Mouse (Mus musculus) liver, postnatal 0 days (tissue): ENCODE data around the gene Tet1. TPM values are rescaled to one million over a fixed set of nuclear protein-coding genes. Genes with fewer than 3 reads are reported as not detected.

ENCODE experiments used
- ATAC-seq: fragments of 200-750 bp; cut with Nextera tagmentation; 2 replicates; pipeline ENCODE4 v1.8.0; 2017; ENCODE audit warnings: mild to moderate bottlenecking, moderate library complexity
- DNase-seq: peaks from one replicate; pipeline ENCODE4 v3.0.0-alpha.2; 2016
- H3K27ac ChIP-seq: fragments of 300-500 bp; sonication (generic); 2 replicates; pipeline ENCODE4 v1.5.1; 2014; ENCODE audit warnings: antibody characterized with exemption, moderate library complexity, mild to moderate bottlenecking, low read depth
- H3K27me3 ChIP-seq: fragments of 300-500 bp; sonication (generic); 2 replicates; pipeline ENCODE4 v1.6.1; 2014; ENCODE audit warnings: low read length, control low read depth, mixed read lengths; ENCODE audit not compliant: insufficient read depth
- H3K36me3 ChIP-seq: fragments of 300-500 bp; sonication (generic); replicated peaks from 2 replicates; pipeline ENCODE4 v1.6.1; 2014; ENCODE audit warnings: mild to moderate bottlenecking, control low read depth, low read length, moderate library complexity, mixed read lengths; ENCODE audit not compliant: insufficient read depth
- H3K4me1 ChIP-seq: fragments of 300-500 bp; sonication (generic); 2 replicates; pipeline ENCODE4 v1.6.1; 2014; ENCODE audit warnings: antibody characterized with exemption, mild to moderate bottlenecking, control low read depth; ENCODE audit not compliant: insufficient read depth
- H3K4me2 ChIP-seq: fragments of 300-500 bp; sonication (generic); 2 replicates; pipeline ENCODE4 v1.6.1; 2014; ENCODE audit warnings: low read depth, mild to moderate bottlenecking, low read length, moderate library complexity, mixed read lengths
- H3K4me3 ChIP-seq: fragments of 300-500 bp; sonication (generic); 2 replicates; pipeline ENCODE4 v1.5.1; 2014; ENCODE audit warnings: low read depth, low read length
- H3K9ac ChIP-seq: fragments of 300-500 bp; sonication (generic); replicated peaks from 2 replicates; pipeline ENCODE4 v1.6.1; 2014; ENCODE audit warnings: mild to moderate bottlenecking, moderate library complexity
- H3K9me3 ChIP-seq: fragments of 300-500 bp; sonication (generic); 2 replicates; pipeline ENCODE4 v1.6.1; 2016; ENCODE audit warnings: mild to moderate bottlenecking, control low read depth, low read length, mixed read lengths
- CTCF ChIP-seq: sonication (generic); IDR thresholded peaks from 2 replicates; pipeline ENCODE4 v1.5.1; 2016; ENCODE audit warnings: antibody characterized with exemption, low read depth
- EP300 ChIP-seq: IDR thresholded peaks from 2 replicates; pipeline ENCODE4 v1.6.1; 2016; ENCODE audit warnings: antibody characterized with exemption, low read depth, mild to moderate bottlenecking
- WGBS: fragments of 180-500 bp; shearing (Covaris S2); extraction: QIAGEN DNeasy Blood & Tissue Kit; methylation state at CpG from one replicate; pipeline ENCODE4 v1.1.7; 2014; ENCODE audit not compliant: insufficient replicate concordance; 5-methylcytosine and 5-hydroxymethylcytosine counted together
- polyA plus RNA-seq: library from polyadenylated mRNA; unstranded; fragments of >200 nt; fragmentation: Nextera tagmentation; extraction: Ambion mirVana; gene quantifications from 2 replicates; pipeline ENCODE4 v1.2.1, GENCODE M21; 2015

The Tet1 gene
- polyA plus RNA-seq, 1 experiment from 2014 or later, result 0.97 TPM

DNA sequence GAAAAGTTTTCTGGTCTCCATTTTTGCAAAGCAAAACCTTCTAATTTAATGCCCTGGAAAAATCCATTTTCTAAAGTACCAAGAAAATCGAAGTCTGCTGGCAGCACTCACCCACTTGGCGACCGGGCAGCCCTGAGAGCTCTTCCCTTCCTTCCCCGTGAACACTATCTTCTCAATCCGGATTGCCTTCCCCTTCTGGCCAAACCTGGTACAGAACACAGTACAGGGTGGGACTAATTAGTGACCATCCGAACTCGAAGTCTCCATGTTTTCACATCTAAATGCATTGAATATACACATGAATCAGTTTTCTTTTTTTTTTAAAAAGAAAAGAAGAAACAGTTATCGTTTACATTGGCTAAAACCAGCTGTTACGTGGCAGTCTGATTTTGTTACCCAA lies 76.0 kb downstream of the Tet1 start:
- H3K9ac ChIP-seq, result no peak overlapping the region
- 77% methylated on average over 9 of the region's 9 CpGs for WGBS
- no peaks in the 10 kb centered on the region for H3K4me1 ChIP-seq
- no peaks in the 10 kb centered on the region for H3K9me3 ChIP-seq
- H3K4me2 ChIP-seq, result no peak overlapping the region
- H3K27ac ChIP-seq, result no peak overlapping the region
- no peak overlapping the region for H3K4me3 ChIP-seq
- H3K36me3 ChIP-seq, result no peaks in the 10 kb centered on the region
- TF ChIP-seq CTCF, result no peak
- no peak for TF ChIP-seq EP300
- ATAC-seq (no peak), DNase-seq (no peak)
- no peaks in the 10 kb centered on the region for H3K27me3 ChIP-seq

GRCm38 (mm10) chr10:62831546-62831945 lies 77.2 kb downstream of the Tet1 start:
- no peak for TF ChIP-seq CTCF
- 0 out of 2 replicates have a peak, but pooled peaks have one; percentile 21 for TF ChIP-seq EP300
- no peaks in the 10 kb centered on the region for H3K4me1 ChIP-seq
- H3K4me3 ChIP-seq, result no peak overlapping the region
- H3K27me3 ChIP-seq, result no peaks in the 10 kb centered on the region
- H3K36me3 ChIP-seq, result no peaks in the 10 kb centered on the region
- 47% methylated on average over 2 of the region's 2 CpGs for WGBS
- no peak overlapping the region for H3K9ac ChIP-seq
- no peak overlapping the region for H3K27ac ChIP-seq
- 0 out of 2 replicates have a peak, but pooled peaks have one; percentile 35 for ATAC-seq
- no peak for DNase-seq
- H3K9me3 ChIP-seq, result no peaks in the 10 kb centered on the region
- no peak overlapping the region for H3K4me2 ChIP-seq

- no peak for DNase-seq
- H3K4me3 ChIP-seq, result no peak overlapping the region
Observed at GRCm38 (mm10) chr10:62824474-62824873, 84.3 kb downstream of the Tet1 start.

GRCm38 (mm10) chr10:62823431-62823830 lies 85.4 kb downstream of the Tet1 start:
- H3K4me1 ChIP-seq, result no peaks in the 10 kb centered on the region
- no peak for ATAC-seq
- H3K4me3 ChIP-seq, result no peak overlapping the region
- H3K27ac ChIP-seq, result no peak overlapping the region
- no peak overlapping the region for H3K4me2 ChIP-seq
- no peaks in the 10 kb centered on the region for H3K27me3 ChIP-seq
- DNase-seq, result no peak
- WGBS, result 72% methylated on average over 4 of the region's 4 CpGs
- no peaks in the 10 kb centered on the region; the same call in 1 of the 2 replicates for H3K36me3 ChIP-seq
- no peaks in the 10 kb centered on the region for H3K9me3 ChIP-seq
- no peak for TF ChIP-seq EP300
- TF ChIP-seq CTCF, result no peak
- no peak overlapping the region for H3K9ac ChIP-seq

More at GRCm38 (mm10) chr10:62824474-62824873, 84.3 kb downstream of the Tet1 start:
- Histone ChIP-seq H3K9me3 (no peaks in the 10 kb centered on the region), H3K27ac (no peak overlapping the region), H3K9ac (no peak overlapping the region), H3K36me3 (no peaks in the 10 kb centered on the region; the same call in 1 of the 2 replicates), H3K27me3 (no peaks in the 10 kb centered on the region), H3K4me1 (no peaks in the 10 kb centered on the region), H3K4me2 (no peak overlapping the region)
- TF ChIP-seq CTCF, result no peak
- TF ChIP-seq EP300, result no peak
- ATAC-seq, result no peak
- 77% methylated on average over 8 of the region's 8 CpGs for WGBS

DNA sequence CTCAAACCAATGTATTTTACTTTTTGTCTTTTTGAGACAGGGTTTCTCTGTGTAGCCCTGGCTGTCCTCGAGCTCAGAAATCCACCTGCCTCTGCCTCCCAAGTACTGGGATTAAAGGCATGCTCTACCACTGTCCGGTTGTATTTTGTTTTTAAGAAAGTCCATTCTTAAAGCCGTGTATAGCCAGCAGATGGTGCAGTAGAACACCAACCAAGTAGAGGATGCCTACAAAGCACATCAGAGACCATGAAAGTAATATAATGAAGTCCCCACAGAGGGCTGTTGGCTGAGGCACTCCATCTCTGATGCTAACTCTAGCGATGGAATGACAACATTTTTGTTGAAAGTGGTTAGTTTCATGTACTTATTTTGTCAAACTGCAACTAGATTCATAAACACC lies 98.8 kb downstream of the Tet1 start:
- H3K36me3 ChIP-seq, result 0 out of 2 replicates have a peak, but pooled peaks cover 4% of the 10 kb centered on the region
- no peak overlapping the region for H3K4me3 ChIP-seq
- TF ChIP-seq EP300, result no peak
- peak; percentile 38 for TF ChIP-seq CTCF
- H3K27ac ChIP-seq, result no peak overlapping the region
- no peak for DNase-seq
- H3K9ac ChIP-seq, result no peak overlapping the region
- H3K4me1 ChIP-seq, result no peaks in the 10 kb centered on the region
- H3K27me3 ChIP-seq, result no peaks in the 10 kb centered on the region
- ATAC-seq, result no peak
- WGBS, result 65% methylated on average over 4 of the region's 4 CpGs
- H3K9me3 ChIP-seq, result no peaks in the 10 kb centered on the region
- H3K4me2 ChIP-seq, result no peak overlapping the region

GRCm38 (mm10) chr10:62808766-62809165 lies 100.0 kb downstream of the Tet1 start:
- TF ChIP-seq CTCF (no peak), EP300 (no peak)
- DNase-seq, result no peak
- no peak for ATAC-seq
- WGBS, result 97% methylated on average over 2 of the region's 2 CpGs
- H3K36me3 ChIP-seq, result 0 out of 2 replicates have a peak, but pooled peaks cover 4% of the 10 kb centered on the region
- H3K27me3 ChIP-seq, result no peaks in the 10 kb centered on the region
- no peaks in the 10 kb centered on the region for H3K4me1 ChIP-seq
- no peaks in the 10 kb centered on the region for H3K9me3 ChIP-seq
- H3K9ac ChIP-seq, result no peak overlapping the region
- H3K27ac ChIP-seq, result no peak overlapping the region
- H3K4me3 ChIP-seq, result no peak overlapping the region
- H3K4me2 ChIP-seq, result no peak overlapping the region
